Mouse (Mus musculus) ES-Bruce4 (cell line): ENCODE results near the gene Cxcl13. TPM values are rescaled to one million over a fixed set of nuclear protein-coding genes. Genes with fewer than 3 reads are reported as not detected.

Experiments used
- H3K27ac ChIP-seq: 2 replicates; pipeline ENCODE4 v1.5.1; 2012; ENCODE audit warnings: low read length, inconsistent platforms; ENCODE audit not compliant: insufficient read depth
- H3K27me3 ChIP-seq: 2 replicates; pipeline ENCODE4 v1.6.1; 2012; ENCODE audit warnings: mild to moderate bottlenecking, low read length, inconsistent platforms; ENCODE audit not compliant: control insufficient read depth, poor library complexity, insufficient read depth, severe bottlenecking
- H3K36me3 ChIP-seq: 2 replicates; pipeline ENCODE4 v1.6.1; 2012; ENCODE audit warnings: inconsistent platforms, mild to moderate bottlenecking, low read length, moderate library complexity; ENCODE audit not compliant: control insufficient read depth, poor library complexity, insufficient read depth, severe bottlenecking
- H3K4me1 ChIP-seq: one replicate; pipeline ENCODE4 v1.8.1; 2011; ENCODE audit warnings: low read length; ENCODE audit not compliant: control insufficient read depth, insufficient read depth
- H3K4me3 ChIP-seq: 2 replicates; pipeline ENCODE4 v1.5.1; 2011; ENCODE audit warnings: low read depth, mild to moderate bottlenecking, low read length
- H3K9ac ChIP-seq: 2 replicates; pipeline ENCODE4 v1.6.1; 2012; ENCODE audit warnings: low read depth, mild to moderate bottlenecking, inconsistent platforms; ENCODE audit not compliant: poor library complexity, severe bottlenecking
- H3K9me3 ChIP-seq: replicated peaks from 2 replicates; pipeline ENCODE4 v1.6.1; 2012; ENCODE audit warnings: mild to moderate bottlenecking, low read length, inconsistent platforms; ENCODE audit not compliant: control insufficient read depth, poor library complexity, insufficient read depth, severe bottlenecking
- CTCF ChIP-seq: IDR thresholded peaks from one replicate; pipeline ENCODE4 v1.8.1; 2011; ENCODE audit warnings: low read depth, low read length
- EP300 ChIP-seq: IDR thresholded peaks from 2 replicates; pipeline ENCODE4 v1.6.1; 2011; ENCODE audit warnings: low read depth, low read length; ENCODE audit not compliant: insufficient read depth
- POLR2A ChIP-seq: IDR thresholded peaks from one replicate; pipeline ENCODE4 v1.8.1; 2011; ENCODE audit warnings: low read length; ENCODE audit not compliant: insufficient read depth
- polyA plus RNA-seq: library from polyadenylated mRNA; stranded (reverse); fragments of >200 nt; gene quantifications from 2 replicates; pipeline ENCODE4 v1.2.4, GENCODE M21; 2011; ENCODE audit warnings: low read depth; ENCODE audit not compliant: missing spikeins, insufficient read depth, insufficient read length

Gene Cxcl13
- polyA plus RNA-seq, 1 experiment: not detected

GRCm38 (mm10) chr5:95997276-95997675, 40.5 kb downstream of the Cxcl13 start:
- Histone ChIP-seq H3K9me3 (no peaks in the 10 kb centered on the region), H3K4me3 (no peak overlapping the region), H3K9ac (no peak overlapping the region), H3K27ac (no peak overlapping the region), H3K36me3 (no peaks in the 10 kb centered on the region), H3K4me1 (no peaks in the 10 kb centered on the region), H3K27me3 (no peaks in the 10 kb centered on the region)
- no peak for TF ChIP-seq EP300
- no peak for TF ChIP-seq POLR2A
- TF ChIP-seq CTCF: no peak

- no peaks in the 10 kb centered on the region for H3K4me1 ChIP-seq
- H3K9ac ChIP-seq: no peak overlapping the region
- no peak for TF ChIP-seq EP300
- TF ChIP-seq POLR2A: no peak
- TF ChIP-seq CTCF: no peak
- no peak overlapping the region for H3K27ac ChIP-seq
- no peaks in the 10 kb centered on the region for H3K9me3 ChIP-seq
- H3K27me3 ChIP-seq: no peaks in the 10 kb centered on the region
- no peaks in the 10 kb centered on the region for H3K36me3 ChIP-seq
- H3K4me3 ChIP-seq: no peak overlapping the region
Observed at GRCm38 (mm10) chr5:96003348-96003747, 46.6 kb downstream of the Cxcl13 start.

GRCm38 (mm10) chr5:96008274-96008842, 51.6 kb downstream of the Cxcl13 start:
- Histone ChIP-seq H3K27me3 (no peaks in the 10 kb centered on the region), H3K36me3 (no peaks in the 10 kb centered on the region), H3K9me3 (no peaks in the 10 kb centered on the region), H3K4me3 (no peak overlapping the region), H3K4me1 (no peaks in the 10 kb centered on the region), H3K9ac (no peak overlapping the region), H3K27ac (no peak overlapping the region)
- TF ChIP-seq POLR2A (no peak), EP300 (no peak), CTCF (no peak)

GRCm38 (mm10) chr5:96009076-96009475, 52.3 kb downstream of the Cxcl13 start:
- no peaks in the 10 kb centered on the region for H3K4me1 ChIP-seq
- TF ChIP-seq CTCF (no peak), POLR2A (no peak), EP300 (no peak)
- H3K4me3 ChIP-seq: no peak overlapping the region
- no peaks in the 10 kb centered on the region for H3K36me3 ChIP-seq
- H3K9me3 ChIP-seq: no peaks in the 10 kb centered on the region
- no peaks in the 10 kb centered on the region for H3K27me3 ChIP-seq
- H3K27ac ChIP-seq: no peak overlapping the region
- H3K9ac ChIP-seq: no peak overlapping the region

Other genes with a start within 250 kb of the Cxcl13 start
- not detected in 2 replicates for gene Gm7978, start 220.8 kb upstream of the Cxcl13 start, polyA plus RNA-seq
- gene Gm7982, start 214.9 kb upstream of the Cxcl13 start, polyA plus RNA-seq: not detected in 2 replicates
- gene E330014E10Rik, start 181.0 kb upstream of the Cxcl13 start, polyA plus RNA-seq: not detected in 2 replicates
- gene Cnot6l, start 207.2 kb downstream of the Cxcl13 start, polyA plus RNA-seq: 42.6 and 47.1 TPM in 2 replicates